Mouse (Mus musculus) heart, embryonic 16.5 days (tissue): ENCODE results near the gene Dact2. TPM values are rescaled to one million over a fixed set of nuclear protein-coding genes. Genes with fewer than 3 reads are reported as not detected.

Experiments
- ATAC-seq: fragments of 200-750 bp; cut with Nextera tagmentation; replicated peaks from 2 replicates; pipeline ENCODE4 v1.8.0; 2017; ENCODE audit warnings: moderate number of reproducible peaks; ENCODE audit not compliant: insufficient read depth, low FRiP score; ENCODE audit errors: extremely low read depth
- H3K27ac ChIP-seq: fragments of 300-500 bp; sonication (generic); 2 replicates; pipeline ENCODE4 v1.5.1; 2014; ENCODE audit warnings: mild to moderate bottlenecking, low read length, control low read depth, moderate library complexity
- H3K27me3 ChIP-seq: fragments of 300-500 bp; sonication (generic); 2 replicates; pipeline ENCODE4 v1.6.1; 2014; ENCODE audit warnings: low read length, mixed read lengths; ENCODE audit not compliant: control insufficient read depth, insufficient read depth
- H3K36me3 ChIP-seq: fragments of 300-500 bp; sonication (generic); 2 replicates; pipeline ENCODE4 v1.6.1; 2014; ENCODE audit not compliant: control insufficient read depth, insufficient read depth
- H3K4me1 ChIP-seq: fragments of 300-500 bp; sonication (generic); 2 replicates; pipeline ENCODE4 v1.6.1; 2014; ENCODE audit warnings: low read length, mixed read lengths; ENCODE audit not compliant: control insufficient read depth, insufficient read depth
- H3K4me2 ChIP-seq: fragments of 300-500 bp; sonication (generic); 2 replicates; pipeline ENCODE4 v1.6.1; 2014; ENCODE audit warnings: low read depth, mild to moderate bottlenecking, control low read depth, low read length
- H3K4me3 ChIP-seq: fragments of 300-500 bp; sonication (generic); 2 replicates; pipeline ENCODE4 v1.5.1; 2014; ENCODE audit warnings: mild to moderate bottlenecking, control low read depth, low read length
- H3K9ac ChIP-seq: fragments of 300-500 bp; sonication (generic); 2 replicates; pipeline ENCODE4 v1.6.1; 2014; ENCODE audit warnings: low read length, control low read depth
- H3K9me3 ChIP-seq: fragments of 300-500 bp; sonication (generic); replicated peaks from 2 replicates; pipeline ENCODE4 v1.6.1; 2016; ENCODE audit warnings: low read length; ENCODE audit not compliant: control insufficient read depth
- WGBS: fragments of 180-500 bp; shearing (Covaris S2); extraction: QIAGEN DNeasy Blood & Tissue Kit; methylation state at CpG from one replicate; pipeline ENCODE4 v1.1.7; 2014; 5-methylcytosine and 5-hydroxymethylcytosine counted together
- polyA plus RNA-seq: library from polyadenylated mRNA; unstranded; fragments of >200 nt; fragmentation: Nextera tagmentation; extraction: Ambion mirVana; gene quantifications from 2 replicates; pipeline ENCODE4 v1.2.1, GENCODE M21; 2015

Gene Dact2
- polyA plus RNA-seq, 1 experiment from 2014 or later = 4.6 TPM

DNA sequence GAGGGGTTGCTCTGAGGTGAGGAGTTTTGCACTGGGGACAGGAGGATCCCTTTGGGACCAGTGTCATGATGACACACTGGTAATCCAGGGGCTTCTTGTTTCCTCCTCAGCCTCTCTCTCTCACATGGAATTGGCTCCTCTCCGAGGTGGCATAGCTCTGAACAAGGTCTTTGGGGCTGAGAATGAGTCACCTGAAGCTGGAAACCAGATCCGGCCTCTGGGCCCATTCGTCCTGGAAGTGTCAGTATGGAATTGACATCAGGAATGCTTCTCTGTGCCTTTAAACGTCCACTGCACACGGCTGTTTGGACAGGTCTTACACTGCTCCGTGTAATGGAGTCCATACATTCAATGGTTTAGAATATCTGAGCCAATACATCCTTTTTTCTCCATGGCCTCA lies 33.0 kb upstream of the Dact2 start:
- Histone ChIP-seq H3K27me3 (peaks cover 34% of the 10 kb centered on the region), H3K36me3 (no peaks in the 10 kb centered on the region), H3K27ac (no peak overlapping the region), H3K9ac (no peak overlapping the region), H3K4me1 (no peaks in the 10 kb centered on the region), H3K9me3 (no peaks in the 10 kb centered on the region), H3K4me3 (no peak overlapping the region), H3K4me2 (no peak overlapping the region)
- 56% methylated on average over 6 of the region's 6 CpGs for WGBS
- no peak for ATAC-seq

DNA sequence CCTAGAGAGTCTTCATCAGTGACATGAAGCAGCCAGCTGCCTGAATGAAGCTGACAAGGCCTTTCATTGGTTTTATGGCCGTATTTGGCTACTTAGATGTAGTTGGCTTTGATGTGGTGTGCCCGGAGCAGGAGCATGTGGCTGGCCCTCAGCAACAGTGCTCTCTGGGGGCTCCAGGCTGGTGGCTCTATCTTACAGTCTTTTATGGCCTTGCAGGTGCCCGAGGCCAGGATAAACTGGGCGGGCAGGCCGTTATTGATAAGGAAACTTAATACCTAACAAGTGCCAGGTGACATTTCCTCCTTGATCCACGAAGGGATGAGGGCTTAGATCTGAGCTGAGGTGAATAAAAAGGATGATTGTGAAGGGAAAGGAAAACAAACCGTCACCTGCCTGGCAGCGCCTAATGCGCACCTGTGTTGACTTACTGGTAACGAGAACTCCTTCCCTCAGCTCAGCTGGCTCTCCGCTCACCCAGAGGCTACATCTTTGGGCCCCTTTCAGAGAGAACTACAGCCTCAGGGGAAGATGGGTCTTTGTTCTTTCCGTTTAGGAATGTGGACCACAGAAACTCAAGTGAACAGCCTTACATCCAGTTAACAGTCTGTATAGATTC lies 30.8 kb upstream of the Dact2 start:
- ATAC-seq = no peak
- no peak overlapping the region for H3K4me2 ChIP-seq
- H3K27me3 ChIP-seq = peaks cover 50% of the 10 kb centered on the region
- no peak overlapping the region for H3K9ac ChIP-seq
- peaks cover 3% of the 10 kb centered on the region; the same call in 1 of the 2 replicates for H3K4me1 ChIP-seq
- H3K4me3 ChIP-seq = no peak overlapping the region
- no peaks in the 10 kb centered on the region for H3K9me3 ChIP-seq
- H3K27ac ChIP-seq = no peak overlapping the region
- 58% methylated on average over 12 of the region's 12 CpGs for WGBS
- H3K36me3 ChIP-seq = no peaks in the 10 kb centered on the region

DNA sequence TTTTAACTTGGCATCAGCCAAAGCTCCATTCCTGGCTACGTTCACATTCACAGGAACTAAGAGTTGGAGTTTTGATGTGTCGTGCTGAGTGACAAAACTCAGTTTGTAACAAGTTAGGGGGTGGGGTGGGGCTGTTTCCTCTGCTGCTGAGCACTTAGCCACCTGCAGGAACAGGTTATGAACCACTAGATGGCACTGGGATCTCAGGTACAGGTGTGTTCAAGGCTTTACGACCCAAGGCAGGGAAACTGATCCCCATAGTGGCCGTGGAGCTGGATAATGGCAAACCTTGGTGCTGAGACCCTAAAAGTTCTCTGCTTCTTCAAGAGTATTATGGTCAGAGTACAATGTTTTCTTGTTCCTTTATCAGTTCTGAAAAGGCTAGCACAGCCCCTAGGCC lies 29.6 kb upstream of the Dact2 start:
- 34% methylated on average over 4 of the region's 4 CpGs for WGBS
- Histone ChIP-seq H3K4me3 (no peak overlapping the region), H3K9me3 (no peaks in the 10 kb centered on the region), H3K4me2 (no peak overlapping the region), H3K27me3 (peaks cover 52% of the 10 kb centered on the region), H3K27ac (no peak overlapping the region), H3K36me3 (no peaks in the 10 kb centered on the region), H3K4me1 (peaks cover 3% of the 10 kb centered on the region; the same call in 1 of the 2 replicates), H3K9ac (no peak overlapping the region)
- no peak for ATAC-seq

DNA sequence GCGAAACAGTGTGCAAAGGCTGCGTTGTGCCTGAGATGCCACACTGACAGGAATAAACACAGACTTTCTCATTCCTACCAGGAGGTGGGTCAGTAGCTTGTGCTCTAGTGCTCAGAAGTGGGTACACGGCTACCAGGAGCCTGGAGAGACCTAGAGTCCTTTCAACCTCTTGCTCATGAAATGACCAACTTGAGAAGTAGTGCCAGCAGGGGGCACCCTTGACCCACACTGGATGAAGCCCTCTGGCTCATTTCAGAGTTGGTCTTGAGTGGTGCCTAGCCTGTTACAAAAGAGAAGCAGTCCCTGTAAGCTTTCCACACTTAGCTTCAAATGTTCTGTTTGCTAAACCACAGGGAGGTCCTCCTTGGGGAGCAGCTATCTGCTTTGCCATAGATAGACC lies 28.5 kb upstream of the Dact2 start:
- H3K27me3 ChIP-seq = peaks cover 60% of the 10 kb centered on the region
- peaks cover 3% of the 10 kb centered on the region; the same call in 1 of the 2 replicates for H3K4me1 ChIP-seq
- H3K36me3 ChIP-seq = no peaks in the 10 kb centered on the region
- H3K27ac ChIP-seq = no peak overlapping the region
- ATAC-seq = no peak
- H3K9ac ChIP-seq = no peak overlapping the region
- no peak overlapping the region for H3K4me2 ChIP-seq
- no peaks in the 10 kb centered on the region for H3K9me3 ChIP-seq
- no peak overlapping the region for H3K4me3 ChIP-seq
- 47% methylated on average over 3 of the region's 3 CpGs for whole genome bisulfite sequencing

DNA sequence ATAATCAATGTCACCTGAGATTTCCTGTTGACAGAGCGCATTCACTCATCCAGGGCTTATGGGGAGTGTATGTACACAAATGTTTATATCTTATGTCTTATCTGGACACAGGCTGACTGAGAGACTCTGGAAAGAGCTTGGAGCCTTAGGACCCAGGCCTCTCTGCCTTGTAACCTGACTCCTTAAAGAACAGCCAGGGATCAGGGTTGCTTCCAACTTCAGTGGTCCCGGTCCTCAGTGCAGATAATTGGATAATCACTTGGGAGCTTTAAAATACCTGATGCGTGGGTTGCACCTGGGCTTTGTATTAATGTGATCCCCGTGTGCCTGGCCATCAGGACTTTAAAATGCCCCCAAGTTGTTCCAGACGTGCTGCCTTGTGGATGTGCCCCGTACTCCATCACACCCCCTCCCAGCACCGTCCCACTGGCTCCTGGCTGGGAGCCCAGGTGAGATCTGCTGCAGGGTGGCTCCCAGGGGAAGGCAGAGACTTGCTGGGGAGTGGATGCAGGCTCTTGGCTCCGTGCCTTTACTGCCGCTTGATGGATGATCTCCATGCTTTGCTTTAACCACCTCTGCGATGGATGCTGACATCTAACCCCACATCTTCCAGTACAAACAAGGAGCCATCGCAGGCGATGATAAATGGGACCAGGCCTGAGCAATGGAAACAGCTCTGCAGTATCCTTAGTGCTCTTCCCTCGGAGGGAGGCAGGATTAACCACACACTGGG lies 26.8 kb upstream of the Dact2 start:
- no peak overlapping the region for H3K27ac ChIP-seq
- H3K4me3 ChIP-seq = no peak overlapping the region
- H3K9ac ChIP-seq = no peak overlapping the region
- H3K9me3 ChIP-seq = no peaks in the 10 kb centered on the region
- no peak overlapping the region for H3K4me2 ChIP-seq
- WGBS = 13% methylated on average over 13 of the region's 13 CpGs
- peaks cover 3% of the 10 kb centered on the region; the same call in 1 of the 2 replicates for H3K4me1 ChIP-seq
- H3K27me3 ChIP-seq = peaks cover 53% of the 10 kb centered on the region
- no peaks in the 10 kb centered on the region for H3K36me3 ChIP-seq
- no peak for ATAC-seq

DNA sequence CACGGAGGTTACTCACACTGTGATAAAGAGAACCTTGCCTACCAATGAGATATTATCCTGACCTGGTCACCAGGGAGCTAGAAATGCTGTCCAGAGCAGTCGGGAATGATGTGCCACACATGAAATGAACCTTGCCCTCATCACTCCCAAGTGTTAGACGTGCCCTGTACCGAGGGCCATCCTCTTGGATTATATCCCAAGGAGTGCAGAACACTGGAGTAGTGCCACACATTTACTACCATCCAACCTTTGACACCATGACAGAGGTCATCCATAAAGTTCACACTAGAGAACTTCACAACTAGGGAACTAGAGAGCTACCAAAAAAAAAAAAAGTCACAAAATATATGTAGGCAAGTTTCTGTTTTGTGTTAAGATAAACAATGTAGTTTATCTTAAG lies 24.3 kb upstream of the Dact2 start:
- H3K9me3 ChIP-seq = no peaks in the 10 kb centered on the region
- no peak overlapping the region for H3K4me3 ChIP-seq
- H3K9ac ChIP-seq = no peak overlapping the region
- peaks cover 3% of the 10 kb centered on the region; the same call in 1 of the 2 replicates for H3K4me1 ChIP-seq
- H3K4me2 ChIP-seq = no peak overlapping the region
- no peaks in the 10 kb centered on the region for H3K36me3 ChIP-seq
- peaks cover 41% of the 10 kb centered on the region for H3K27me3 ChIP-seq
- 70% methylated on average over 4 of the region's 4 CpGs for WGBS
- ATAC-seq = no peak
- H3K27ac ChIP-seq = no peak overlapping the region

DNA sequence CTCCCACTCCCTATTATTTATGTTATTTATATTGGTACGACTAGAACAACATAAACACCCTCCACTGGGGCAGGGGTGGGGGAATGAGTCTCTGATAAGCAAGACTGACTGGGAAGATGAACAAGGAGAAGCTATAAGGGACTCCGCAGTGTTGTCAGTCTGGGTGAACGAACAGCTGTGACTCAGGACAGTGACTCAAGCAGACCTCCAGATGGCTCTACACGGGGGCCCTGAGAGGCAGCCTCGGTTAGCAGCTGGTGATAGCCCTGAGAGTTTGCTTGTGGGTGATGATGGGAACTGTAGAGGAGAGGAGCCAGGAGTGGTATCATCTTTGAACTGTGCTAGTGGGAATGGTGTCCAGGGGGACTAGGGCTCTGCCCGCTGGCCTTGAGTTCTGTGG lies 23.5 kb upstream of the Dact2 start:
- no peaks in the 10 kb centered on the region for H3K9me3 ChIP-seq
- ATAC-seq = no peak
- WGBS = 19% methylated on average over 6 of the region's 6 CpGs
- H3K9ac ChIP-seq = no peak overlapping the region
- H3K27ac ChIP-seq = no peak overlapping the region
- no peak overlapping the region for H3K4me2 ChIP-seq
- peaks cover 34% of the 10 kb centered on the region for H3K27me3 ChIP-seq
- peaks cover 3% of the 10 kb centered on the region; the same call in 1 of the 2 replicates for H3K4me1 ChIP-seq
- no peaks in the 10 kb centered on the region for H3K36me3 ChIP-seq
- H3K4me3 ChIP-seq = no peak overlapping the region

DNA sequence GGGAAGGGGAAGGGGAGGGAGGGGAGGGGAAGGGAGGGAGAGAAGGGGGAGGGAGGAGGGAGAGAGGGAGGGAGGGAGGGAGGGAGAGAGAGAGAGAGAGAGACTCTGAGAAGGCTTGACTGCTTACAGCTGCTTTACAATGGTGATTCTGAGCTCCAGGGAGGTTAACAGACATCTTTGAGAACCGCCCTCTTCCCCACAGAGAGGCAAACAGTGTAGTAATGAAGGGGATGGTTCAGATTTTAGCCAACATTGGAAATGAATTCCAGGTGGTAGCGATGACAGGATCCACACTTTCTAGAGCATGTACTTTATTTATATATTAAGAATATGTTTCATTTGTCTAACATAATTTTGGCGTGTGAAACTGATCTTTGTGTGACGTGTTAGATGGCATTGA lies 22.7 kb upstream of the Dact2 start:
- no peak overlapping the region for H3K4me2 ChIP-seq
- H3K27me3 ChIP-seq = peaks cover 30% of the 10 kb centered on the region
- WGBS = 29% methylated on average over 4 of the region's 4 CpGs

DNA sequence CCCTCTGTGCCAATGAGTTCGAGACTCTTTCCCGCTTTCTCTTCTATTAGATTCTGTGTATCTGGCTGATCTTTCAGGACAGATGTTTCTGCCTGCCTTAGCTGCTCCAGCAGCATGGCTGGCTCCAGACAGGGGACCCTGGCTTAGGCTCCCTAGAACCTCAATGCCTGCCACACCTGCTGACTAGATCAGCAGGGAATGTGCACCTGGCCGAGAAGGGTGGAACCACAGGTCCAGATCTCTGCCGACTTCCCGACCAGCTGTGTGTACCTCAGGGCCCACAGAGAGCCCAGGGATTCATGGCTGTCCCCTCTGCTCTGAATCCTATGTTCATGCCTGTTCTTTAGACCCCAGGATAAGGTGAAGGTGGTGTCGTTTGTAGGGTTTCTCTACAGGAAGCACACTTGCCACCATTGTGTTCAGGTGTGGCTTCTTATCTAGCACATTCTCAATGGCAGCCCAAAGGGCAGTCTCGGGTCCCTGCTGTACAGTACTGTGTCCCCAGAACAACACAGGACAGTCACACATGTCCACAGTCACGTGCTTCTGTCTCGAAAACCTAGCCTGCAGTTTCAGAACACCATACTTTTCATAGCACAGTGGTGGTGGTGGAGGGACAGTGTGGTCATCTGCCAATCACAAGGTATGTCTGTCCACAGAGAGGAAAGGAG lies 22.0 kb upstream of the Dact2 start:
- 56% methylated on average over 9 of the region's 9 CpGs for WGBS
- H3K27me3 ChIP-seq = peaks cover 26% of the 10 kb centered on the region
- no peak overlapping the region for H3K4me3 ChIP-seq
- no peak overlapping the region for H3K4me2 ChIP-seq
- H3K27ac ChIP-seq = no peak overlapping the region
- no peak for ATAC-seq
- H3K9ac ChIP-seq = no peak overlapping the region
- H3K4me1 ChIP-seq = peaks cover 3% of the 10 kb centered on the region; the same call in 1 of the 2 replicates
- H3K36me3 ChIP-seq = no peaks in the 10 kb centered on the region
- no peaks in the 10 kb centered on the region for H3K9me3 ChIP-seq

More for the DNA sequence above, 22.7 kb upstream of the Dact2 start:
- ATAC-seq = no peak
- H3K4me1 ChIP-seq = peaks cover 3% of the 10 kb centered on the region; the same call in 1 of the 2 replicates
- H3K4me3 ChIP-seq = no peak overlapping the region
- H3K9ac ChIP-seq = no peak overlapping the region
- H3K9me3 ChIP-seq = no peaks in the 10 kb centered on the region
- H3K36me3 ChIP-seq = no peaks in the 10 kb centered on the region
- H3K27ac ChIP-seq = no peak overlapping the region
